Mouse (Mus musculus) CH12.LX (cell line): ENCODE measurements at regions not wholly inside any gene's neighbourhood (a gene's known extent, or its start where the extent isn't known, plus 50 kb on each side); places are given as distances from the start of the nearest gene placed in this dataset.

Experiments used
- CHD1 ChIP-seq: IDR thresholded peaks from 2 replicates; pipeline ENCODE4 v1.6.1; 2012; ENCODE audit warnings: low read depth, low read length, improper control_type of control experiment, inconsistent platforms
- CTCF ChIP-seq, 2 experiments: IDR thresholded peaks in 1 of 2; conservative IDR thresholded peaks in 1 of 2; 2 replicates each; pipeline ENCODE4 v1.5.1; 2011 to 2012; ENCODE audit warnings: low read depth in 2 of 2, low read length in 2 of 2, improper control_type of control experiment in 1 of 2, inconsistent platforms in 1 of 2, mild to moderate bottlenecking in 1 of 2, moderate library complexity in 1 of 2
- EP300 ChIP-seq: IDR thresholded peaks from 2 replicates; pipeline ENCODE4 v1.6.1; 2011; ENCODE audit warnings: low read length, improper control_type of control experiment
- ETS1 ChIP-seq: conservative IDR thresholded peaks from 2 replicates; pipeline ENCODE4 v1.6.1; 2012; ENCODE audit warnings: low read depth, mild to moderate bottlenecking, inconsistent platforms, low read length, improper control_type of control experiment, moderate library complexity
- MAZ ChIP-seq: IDR thresholded peaks from 2 replicates; pipeline ENCODE4 v1.6.1; 2012; ENCODE audit warnings: low read depth, mild to moderate bottlenecking, inconsistent platforms, low read length, improper control_type of control experiment, moderate library complexity
- NRF1 ChIP-seq: IDR thresholded peaks from 2 replicates; pipeline ENCODE4 v1.6.1; 2014; ENCODE audit warnings: low read depth, mild to moderate bottlenecking, inconsistent platforms, low read length, improper control_type of control experiment, moderate library complexity
- POLR2A ChIP-seq: IDR thresholded peaks from 2 replicates; pipeline ENCODE4 v1.6.1; 2011; ENCODE audit warnings: low read depth, mild to moderate bottlenecking, improper control_type of control experiment, low read length
- POLR2AphosphoS2 ChIP-seq: IDR thresholded peaks from 2 replicates; pipeline ENCODE4 v1.6.1; 2011; ENCODE audit warnings: low read depth, low read length, improper control_type of control experiment
- TCF12 ChIP-seq: IDR thresholded peaks from 2 replicates; pipeline ENCODE4 v1.6.1; 2014; ENCODE audit warnings: low read depth, mild to moderate bottlenecking, inconsistent platforms, low read length, improper control_type of control experiment
- ZC3H11A ChIP-seq: IDR thresholded peaks from 2 replicates; pipeline ENCODE4 v1.6.1; 2012; ENCODE audit warnings: low read depth, mild to moderate bottlenecking, inconsistent platforms, low read length, improper control_type of control experiment
- ZNF384 ChIP-seq: IDR thresholded peaks from 2 replicates; pipeline ENCODE4 v1.6.1; 2012; ENCODE audit warnings: low read depth, low read length, improper control_type of control experiment, inconsistent platforms

DNA sequence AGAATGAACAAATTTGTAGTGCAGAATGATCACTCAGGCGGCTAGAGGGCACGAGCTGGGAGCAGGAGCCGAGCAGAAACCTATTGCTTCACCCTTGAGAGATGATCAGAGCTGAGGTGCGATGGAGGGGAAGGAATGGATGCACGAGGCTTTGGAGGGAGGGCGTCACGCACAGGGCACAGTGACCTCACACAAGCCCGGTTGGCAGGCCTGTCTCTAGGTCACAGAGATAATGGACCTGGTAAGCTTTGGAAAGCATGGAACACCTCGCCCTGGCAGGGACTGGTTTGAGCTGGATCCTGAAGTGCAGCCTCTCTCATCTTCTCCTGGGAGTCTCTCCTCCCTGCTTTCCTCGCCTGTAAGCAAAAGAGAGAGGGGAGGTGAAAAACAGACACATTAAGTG, 273.4 kb upstream of the Zmiz1 start:
- no peak for TF ChIP-seq ZC3H11A
- no peak for TF ChIP-seq CTCF (conservative IDR thresholded peaks at IDR 0.05 in 1 of 2, IDR thresholded peaks at IDR 0.05 in 1 of 2; ENCODE audit: low read depth in 2 of 2, low read length in 2 of 2)
- TF ChIP-seq TCF12: no peak
- TF ChIP-seq POLR2A: no peak
- no peak for TF ChIP-seq POLR2AphosphoS2
- TF ChIP-seq ETS1: no peak
- TF ChIP-seq NRF1: no peak
- no peak for TF ChIP-seq CHD1
- TF ChIP-seq EP300: no peak
- no peak for TF ChIP-seq ZNF384
- no peak for TF ChIP-seq MAZ
